Mouse (Mus musculus) intestine, postnatal 0 days (tissue): ENCODE measurements around the gene Tinf2. TPM values are rescaled to one million over a fixed set of nuclear protein-coding genes. Genes with fewer than 3 reads are reported as not detected.
A peak's percentile ranks its signal among the peaks of the same experiment; 100 is the strongest.

Experiments
- ATAC-seq: fragments of 200-750 bp; cut with Nextera tagmentation; 2 replicates; pipeline ENCODE4 v1.8.0; 2017; ENCODE audit warnings: mild to moderate bottlenecking, moderate TSS enrichment, moderate library complexity
- H3K27ac ChIP-seq: fragments of 300-500 bp; sonication (generic); 2 replicates; pipeline ENCODE4 v1.5.1; 2014; ENCODE audit warnings: mild to moderate bottlenecking, low read depth, low read length, moderate library complexity
- H3K27me3 ChIP-seq: fragments of 300-500 bp; sonication (generic); replicated peaks from 2 replicates; pipeline ENCODE4 v1.6.1; 2014; ENCODE audit warnings: low read length, mixed read lengths; ENCODE audit not compliant: control insufficient read depth, insufficient read depth
- H3K36me3 ChIP-seq: fragments of 300-500 bp; sonication (generic); 2 replicates; pipeline ENCODE4 v1.6.1; 2014; ENCODE audit warnings: mild to moderate bottlenecking, moderate library complexity; ENCODE audit not compliant: control insufficient read depth, insufficient read depth
- H3K4me1 ChIP-seq: fragments of 300-500 bp; sonication (generic); replicated peaks from 2 replicates; pipeline ENCODE4 v1.6.1; 2014; ENCODE audit warnings: antibody characterized with exemption, low read length, mixed read lengths; ENCODE audit not compliant: control insufficient read depth, insufficient read depth
- H3K4me2 ChIP-seq: fragments of 300-500 bp; sonication (generic); replicated peaks from 2 replicates; pipeline ENCODE4 v1.6.1; 2014; ENCODE audit warnings: low read depth, mild to moderate bottlenecking, moderate library complexity
- H3K4me3 ChIP-seq: fragments of 300-500 bp; sonication (generic); 2 replicates; pipeline ENCODE4 v1.5.1; 2014; ENCODE audit warnings: low read depth, low read length
- H3K9ac ChIP-seq: fragments of 300-500 bp; sonication (generic); 2 replicates; pipeline ENCODE4 v1.6.1; 2014; ENCODE audit warnings: mild to moderate bottlenecking, low read depth, low read length
- H3K9me3 ChIP-seq: fragments of 300-500 bp; sonication (generic); 2 replicates; pipeline ENCODE4 v1.6.1; 2016; ENCODE audit warnings: mixed run types; ENCODE audit not compliant: control insufficient read depth
- CTCF ChIP-seq: sonication (generic); IDR thresholded peaks from 2 replicates; pipeline ENCODE4 v1.5.1; 2016; ENCODE audit warnings: low read depth, mild to moderate bottlenecking, control low read depth, antibody characterized with exemption, moderate library complexity
- WGBS: fragments of 180-500 bp; shearing (Covaris S2); extraction: QIAGEN DNeasy Blood & Tissue Kit; methylation state at CpG from one replicate; pipeline ENCODE4 v1.1.7; 2014; 5-methylcytosine and 5-hydroxymethylcytosine counted together
- polyA plus RNA-seq: library from polyadenylated mRNA; unstranded; fragments of >200 nt; fragmentation: Nextera tagmentation; extraction: Ambion mirVana; gene quantifications from 2 replicates; pipeline ENCODE4 v1.2.1, GENCODE M21; 2015

Tinf2 gene
- polyA plus RNA-seq, 1 experiment from 2014 or later, result 21.9 TPM

GRCm38 (mm10) chr14:55723433-55723832, 41.8 kb upstream of the Tinf2 start:
- no peaks in the 10 kb centered on the region for H3K27me3 ChIP-seq
- 95% methylated on average over 7 of the region's 7 CpGs for WGBS
- TF ChIP-seq CTCF, result no peak
- H3K9me3 ChIP-seq, result no peaks in the 10 kb centered on the region
- H3K27ac ChIP-seq, result no peak overlapping the region
- no peaks in the 10 kb centered on the region for H3K4me1 ChIP-seq
- no peak overlapping the region for H3K4me2 ChIP-seq
- H3K36me3 ChIP-seq, result peaks cover 19% of the 10 kb centered on the region
- no peak overlapping the region for H3K4me3 ChIP-seq
- ATAC-seq, result no peak
- no peak overlapping the region for H3K9ac ChIP-seq

DNA sequence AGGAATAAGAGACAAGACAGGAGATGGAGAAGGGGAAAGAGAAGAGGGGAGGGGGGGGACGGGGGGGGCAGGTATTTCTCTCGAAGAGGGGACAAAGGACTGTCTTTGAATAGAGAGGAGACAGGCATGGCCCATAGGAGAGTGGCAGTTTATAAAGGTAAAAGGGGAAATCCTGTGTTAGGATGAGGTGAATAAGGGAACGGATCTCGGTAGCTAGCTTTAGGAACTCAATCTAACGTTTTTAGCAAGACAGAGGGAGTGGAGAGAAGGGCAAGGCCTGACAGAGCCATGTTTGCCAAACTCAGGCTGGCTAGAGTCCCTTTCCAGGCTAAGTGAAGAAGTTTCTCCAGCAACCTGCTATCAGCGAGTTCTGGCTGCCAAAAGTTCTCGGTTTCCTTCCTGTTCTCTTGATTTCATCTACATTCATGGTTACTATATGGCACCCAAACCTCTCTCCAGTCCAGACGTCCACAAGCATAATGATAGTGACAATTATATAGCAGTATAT, 40.9 kb upstream of the Tinf2 start:
- Histone ChIP-seq H3K36me3 (peaks cover 25% of the 10 kb centered on the region), H3K27ac (no peak overlapping the region; the same call in 1 of the 2 replicates), H3K9me3 (no peaks in the 10 kb centered on the region), H3K4me2 (peak overlapping the region; percentile 86), H3K9ac (no peak overlapping the region), H3K4me3 (peak overlapping the region; percentile 78), H3K27me3 (no peaks in the 10 kb centered on the region), H3K4me1 (no peaks in the 10 kb centered on the region)
- TF ChIP-seq CTCF, result no peak
- WGBS, result 48% methylated on average over 8 of the region's 8 CpGs
- ATAC-seq, result no peak

DNA sequence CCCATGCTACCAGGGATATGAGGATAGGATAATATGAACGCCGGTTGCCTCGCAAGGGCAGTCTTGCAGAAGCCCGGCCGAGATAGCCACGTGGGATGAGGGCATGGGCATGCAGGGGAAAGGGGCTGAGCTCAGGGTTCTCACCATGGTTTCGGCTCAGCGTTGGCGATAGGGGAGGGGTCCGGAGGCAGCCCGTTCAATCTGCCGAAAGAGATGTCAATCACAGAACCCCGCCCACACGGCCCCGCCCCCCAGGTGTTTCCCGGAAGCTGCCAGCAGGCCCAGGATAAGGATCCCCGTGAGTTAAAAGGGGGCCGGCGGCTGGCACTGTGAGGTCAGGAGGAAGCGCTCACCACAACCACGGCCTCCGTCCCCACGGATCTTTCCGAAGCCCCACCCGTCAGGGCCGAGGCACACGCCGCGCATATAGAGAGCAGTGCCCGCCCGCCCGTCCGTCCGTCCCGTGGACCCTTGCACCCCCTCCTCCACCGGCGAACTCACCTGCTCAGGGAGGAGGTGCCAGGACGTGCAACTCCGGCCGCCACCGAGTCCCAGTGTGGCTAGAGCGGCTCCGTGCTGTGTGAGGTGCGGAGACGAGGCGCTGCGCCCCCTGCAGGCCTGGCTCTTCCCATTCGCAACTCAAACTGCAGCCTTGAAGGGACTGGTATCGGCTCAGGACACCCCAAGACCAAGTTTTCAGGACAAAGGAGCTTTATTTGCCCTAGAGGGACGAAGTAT, 40.2 kb upstream of the Tinf2 start, which contains the start of gene Rabggta:
Rabggta (minus strand) TSS at position 564 of the 738 bp plus-strand sequence.
- Histone ChIP-seq H3K27ac (peak within 1 kb of the TSS; percentile 89), H3K27me3 (no peaks in the 10 kb centered on the region), H3K4me2 (peak within 1 kb of the TSS; percentile 86), H3K36me3 (peaks cover 32% of the 10 kb centered on the region), H3K9me3 (no peaks in the 10 kb centered on the region), H3K9ac (peak within 1 kb of the TSS; percentile 66), H3K4me3 (peak within 1 kb of the TSS; percentile 78), H3K4me1 (no peaks in the 10 kb centered on the region)
- TF ChIP-seq CTCF, result peak; percentile 98
- WGBS, result under 1% methylated on average over 47 of the region's 50 CpGs
- ATAC-seq, result peak; percentile 96

- H3K27ac ChIP-seq, result no peak overlapping the region
- peak overlapping the region; percentile 66; the same call in 1 of the 2 replicates for H3K9ac ChIP-seq
- no peaks in the 10 kb centered on the region for H3K4me1 ChIP-seq
- TF ChIP-seq CTCF, result no peak
- no peak for ATAC-seq
- H3K9me3 ChIP-seq, result no peaks in the 10 kb centered on the region
- H3K27me3 ChIP-seq, result no peaks in the 10 kb centered on the region
- H3K4me2 ChIP-seq, result peak overlapping the region; percentile 86
- H3K36me3 ChIP-seq, result peaks cover 37% of the 10 kb centered on the region
- 71% methylated on average over 6 of the region's 6 CpGs for WGBS
- peak overlapping the region; percentile 78 for H3K4me3 ChIP-seq
These were observed 39.5 kb upstream of the Tinf2 start for GRCm38 (mm10) chr14:55721076-55721475.

GRCm38 (mm10) chr14:55720666-55721065, 39.0 kb upstream of the Tinf2 start:
- H3K4me2 ChIP-seq, result no peak overlapping the region
- H3K4me3 ChIP-seq, result no peak overlapping the region
- WGBS, result 90% methylated on average over 12 of the region's 12 CpGs
- H3K9ac ChIP-seq, result no peak overlapping the region
- no peak overlapping the region for H3K27ac ChIP-seq
- no peak for TF ChIP-seq CTCF
- H3K4me1 ChIP-seq, result no peaks in the 10 kb centered on the region
- no peak for ATAC-seq
- H3K36me3 ChIP-seq, result peaks cover 38% of the 10 kb centered on the region
- no peaks in the 10 kb centered on the region for H3K27me3 ChIP-seq
- H3K9me3 ChIP-seq, result no peaks in the 10 kb centered on the region

DNA sequence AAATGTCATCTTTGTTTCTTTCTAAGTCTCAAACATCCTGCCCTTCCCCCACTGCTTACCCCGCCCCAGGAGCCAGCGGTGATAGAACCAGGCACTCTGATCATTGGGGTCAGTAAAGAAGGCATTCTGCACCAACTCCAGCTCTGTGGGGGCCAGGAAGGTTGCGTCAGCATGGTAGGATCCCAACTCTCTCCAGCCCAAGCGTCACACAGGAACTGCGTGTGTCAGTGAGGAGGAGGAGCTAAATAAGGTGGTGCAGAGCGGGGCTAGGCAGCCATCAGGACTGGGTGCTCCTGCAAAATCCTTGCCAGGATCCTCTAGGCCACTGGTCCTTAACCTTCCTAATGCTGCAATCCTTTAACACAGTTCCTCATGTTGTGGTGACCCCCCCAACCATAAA, 38.1 kb upstream of the Tinf2 start:
- Histone ChIP-seq H3K9me3 (no peaks in the 10 kb centered on the region), H3K27ac (no peak overlapping the region), H3K4me2 (no peak overlapping the region), H3K9ac (no peak overlapping the region), H3K4me3 (no peak overlapping the region), H3K27me3 (no peaks in the 10 kb centered on the region), H3K36me3 (peaks cover 38% of the 10 kb centered on the region), H3K4me1 (no peaks in the 10 kb centered on the region)
- no peak for ATAC-seq
- 87% methylated on average over 6 of the region's 6 CpGs for WGBS
- TF ChIP-seq CTCF, result no peak
